Mouse (Mus musculus) cerebellum, adult 11 months (tissue): Measurements from ENCODE around the gene Actn1.

Source experiments
- DNase-seq: peaks from one replicate; pipeline ENCODE4 v3.0.0; 2022

The Actn1 gene

GRCm38 (mm10) chr12:80259216-80260055 lies 735 bp downstream of the Actn1 start:
- DNase-seq, result peak; percentile 41

GRCm38 (mm10) chr12:80258520-80259215 lies 1.5 kb downstream of the Actn1 start:
- no peak for DNase-seq

GRCm38 (mm10) chr12:80251978-80252377 lies 8.2 kb downstream of the Actn1 start:
- no peak for DNase-seq

- no peak for DNase-seq
These were observed 8.6 kb downstream of the Actn1 start for GRCm38 (mm10) chr12:80251554-80251953.

GRCm38 (mm10) chr12:80249539-80249938 lies 10.6 kb downstream of the Actn1 start:
- no peak for DNase-seq

- DNase-seq, result no peak
These were observed 13.1 kb downstream of the Actn1 start for GRCm38 (mm10) chr12:80247067-80247466.

GRCm38 (mm10) chr12:80246505-80246904 lies 13.7 kb downstream of the Actn1 start:
- DNase-seq, result no peak

- DNase-seq, result no peak
These were observed 15.4 kb downstream of the Actn1 start for GRCm38 (mm10) chr12:80244755-80245154.

GRCm38 (mm10) chr12:80244127-80244526 lies 16.0 kb downstream of the Actn1 start:
- DNase-seq, result no peak

- no peak for DNase-seq
These were observed 16.8 kb downstream of the Actn1 start for GRCm38 (mm10) chr12:80243335-80243734.

GRCm38 (mm10) chr12:80239445-80239844 lies 20.7 kb downstream of the Actn1 start:
- DNase-seq, result no peak

- DNase-seq, result no peak
These were observed 21.6 kb downstream of the Actn1 start for GRCm38 (mm10) chr12:80238523-80238922.

- no peak for DNase-seq
These were observed 24.9 kb downstream of the Actn1 start for GRCm38 (mm10) chr12:80235295-80235694.

- DNase-seq, result no peak
These were observed 25.9 kb downstream of the Actn1 start for GRCm38 (mm10) chr12:80234226-80234625.

GRCm38 (mm10) chr12:80232840-80233218 lies 27.3 kb downstream of the Actn1 start:
- DNase-seq, result no peak

- no peak for DNase-seq
These were observed 27.9 kb downstream of the Actn1 start for GRCm38 (mm10) chr12:80232076-80232839.

- no peak for DNase-seq
These were observed 28.9 kb downstream of the Actn1 start for GRCm38 (mm10) chr12:80231317-80231716.

- no peak for DNase-seq
These were observed 29.3 kb downstream of the Actn1 start for GRCm38 (mm10) chr12:80230854-80231253.

- peak; percentile 35 for DNase-seq
These were observed 30.0 kb downstream of the Actn1 start for GRCm38 (mm10) chr12:80230111-80230700.

- no peak for DNase-seq
These were observed 31.0 kb downstream of the Actn1 start for GRCm38 (mm10) chr12:80229010-80229800.

GRCm38 (mm10) chr12:80228356-80228755 lies 31.8 kb downstream of the Actn1 start:
- no peak for DNase-seq

- DNase-seq, result peak; percentile 24
These were observed 32.3 kb downstream of the Actn1 start for GRCm38 (mm10) chr12:80227835-80228234.
